Mouse (Mus musculus) left cerebral cortex, adult 18-20 months (tissue): ENCODE measurements at regions not wholly inside any gene's neighbourhood (a gene's known extent, or its start where the extent isn't known, plus 50 kb on each side); places are given as distances from the start of the nearest gene placed in this dataset.
"Not testable (repeated sequence)": the region's sequence is repeated elsewhere in the genome, so short reads cannot be mapped to it uniquely, and the experiment has no call there.

Experiments used
- DNase-seq, 2 experiments: peaks; one replicate each; pipeline ENCODE4 v3.0.0; 2021 to 2022; ENCODE audit warnings: low spot score in 2 of 2, mixed read lengths in 1 of 2

- no peak for DNase-seq
Observed at GRCm38 (mm10) chr5:40177982-40178748, 422.9 kb upstream of the Hs3st1 start.

- no peak for DNase-seq
Observed at GRCm38 (mm10) chr5:40136740-40137285, 381.5 kb upstream of the Hs3st1 start.

- DNase-seq: no peak
Observed at GRCm38 (mm10) chr5:40124337-40124736, 369.1 kb upstream of the Hs3st1 start.

- no peak for DNase-seq
Observed at GRCm38 (mm10) chr5:40116849-40117248, 361.6 kb upstream of the Hs3st1 start.

GRCm38 (mm10) chr5:40089576-40089975 is 334.3 kb upstream of the Hs3st1 start:
- DNase-seq: not testable (repeated sequence)

DNA sequence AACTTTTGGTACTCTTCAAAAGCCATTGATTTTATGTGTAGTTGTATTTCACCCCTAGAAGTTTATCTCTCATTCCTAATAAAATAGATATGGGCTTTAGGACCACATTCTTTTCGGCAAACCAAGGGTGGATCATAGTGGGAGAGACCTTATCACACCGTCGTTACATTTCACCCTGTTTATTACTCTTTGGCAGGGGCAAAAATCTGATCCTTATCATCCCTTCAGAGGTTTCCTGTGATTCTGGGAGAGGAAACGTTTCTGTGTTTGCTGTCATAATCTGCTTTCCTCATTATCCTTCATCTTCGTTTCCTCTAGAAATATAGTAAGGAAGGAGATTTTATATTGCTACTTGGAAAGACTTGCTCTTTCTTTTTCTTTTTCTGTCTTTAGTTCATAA is 290.0 kb upstream of the Hs3st1 start:
- DNase-seq: no peak

GRCm38 (mm10) chr5:40034452-40034851 is 279.2 kb upstream of the Hs3st1 start:
- DNase-seq: no peak

GRCm38 (mm10) chr5:40033686-40034085 is 278.4 kb upstream of the Hs3st1 start:
- DNase-seq: no peak

DNA sequence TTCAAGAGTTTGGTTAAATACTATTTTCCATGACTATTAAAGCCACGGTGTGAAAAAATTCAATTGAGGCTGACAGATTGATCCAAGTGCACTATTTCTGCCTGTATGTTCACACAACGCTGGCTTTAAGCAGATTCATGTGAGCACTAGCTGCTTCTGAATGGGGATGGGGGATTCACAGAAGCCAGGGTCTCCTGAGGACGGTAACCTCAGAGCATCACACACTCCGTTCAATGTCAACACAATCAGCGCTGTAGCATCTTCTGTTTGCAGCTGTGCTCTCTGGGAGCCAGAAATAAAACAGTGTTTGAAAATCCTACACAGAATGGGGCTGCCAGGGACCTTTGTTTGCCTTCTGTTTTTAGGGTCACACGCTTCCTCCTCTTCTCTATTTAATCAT is 275.0 kb upstream of the Hs3st1 start:
- no peak for DNase-seq

GRCm38 (mm10) chr5:40015946-40016345 is 260.7 kb upstream of the Hs3st1 start:
- DNase-seq: no peak

GRCm38 (mm10) chr5:39988039-39988438 is 232.8 kb upstream of the Hs3st1 start:
- no peak for DNase-seq

GRCm38 (mm10) chr5:39964371-39964770 is 209.1 kb upstream of the Hs3st1 start:
- no peak for DNase-seq

- peak; percentile 35 to 47 for DNase-seq
Observed at GRCm38 (mm10) chr5:39960981-39961380, 205.7 kb upstream of the Hs3st1 start.

DNA sequence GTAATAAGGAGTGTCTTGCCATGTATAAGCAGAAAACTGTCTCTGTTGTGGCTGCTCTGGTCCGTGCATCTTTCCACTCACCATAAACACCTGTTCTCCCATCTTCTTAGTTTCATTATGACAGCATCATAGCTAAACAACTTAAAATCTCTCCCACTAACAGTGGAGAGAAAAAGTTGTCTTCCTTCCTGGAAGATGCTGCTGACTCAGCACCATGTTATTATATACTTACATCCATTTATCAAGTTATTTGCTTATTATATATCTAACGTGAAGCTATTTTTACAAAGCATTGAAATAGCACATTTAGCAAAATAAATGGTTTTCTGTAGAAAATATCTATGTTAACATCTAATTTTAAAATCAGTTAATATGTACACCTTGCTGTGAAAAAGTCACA is 180.3 kb upstream of the Hs3st1 start:
- no peak for DNase-seq

GRCm38 (mm10) chr5:39931890-39932289 is 176.6 kb upstream of the Hs3st1 start:
- DNase-seq: no peak

DNA sequence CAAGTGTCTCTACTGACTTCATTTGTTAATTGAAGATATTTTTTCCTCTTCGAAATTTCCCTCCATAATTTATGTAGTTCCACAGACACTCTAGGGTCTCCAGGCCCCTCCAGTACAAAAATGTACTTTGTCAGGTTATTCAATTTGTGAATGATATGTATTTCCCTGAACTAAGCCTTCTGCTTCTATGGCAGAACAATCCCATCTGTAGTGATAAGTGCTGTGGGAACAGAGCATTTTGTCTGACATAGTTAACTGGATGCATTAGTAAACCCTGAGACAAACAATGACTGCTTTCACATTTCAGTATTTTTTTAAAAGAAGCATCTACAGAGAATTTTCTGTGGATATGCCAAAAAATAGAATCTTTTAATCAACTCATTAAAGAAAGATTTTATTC is 154.1 kb upstream of the Hs3st1 start:
- DNase-seq: no peak

- no peak for DNase-seq
Observed at GRCm38 (mm10) chr5:39871723-39872085, 116.4 kb upstream of the Hs3st1 start.

GRCm38 (mm10) chr5:39870835-39871722 is 115.8 kb upstream of the Hs3st1 start:
- DNase-seq: no peak

- no peak for DNase-seq
Observed at GRCm38 (mm10) chr5:39857192-39857591, 101.9 kb upstream of the Hs3st1 start.

GRCm38 (mm10) chr5:39856616-39857156 is 101.4 kb upstream of the Hs3st1 start:
- DNase-seq: no peak

- no peak for DNase-seq
Observed at GRCm38 (mm10) chr5:39855685-39856615, 100.7 kb upstream of the Hs3st1 start.
